Mouse (Mus musculus) embryonic facial prominence, embryonic 15.5 days (tissue): ENCODE data around the gene Slc44a1. TPM values are rescaled to one million over a fixed set of nuclear protein-coding genes. Genes with fewer than 3 reads are reported as not detected.

ENCODE experiments used
- ATAC-seq: fragments of 200-750 bp; cut with Nextera tagmentation; 2 replicates; pipeline ENCODE4 v1.8.0; 2017; ENCODE audit warnings: low read depth, moderate TSS enrichment; ENCODE audit not compliant: insufficient number of reproducible peaks, low FRiP score, low TSS enrichment
- H3K27ac ChIP-seq: fragments of 300-500 bp; sonication (generic); replicated peaks from 2 replicates; pipeline ENCODE4 v1.5.1; 2015; ENCODE audit warnings: mild to moderate bottlenecking, inconsistent platforms
- H3K27me3 ChIP-seq: fragments of 300-500 bp; sonication (generic); 2 replicates; pipeline ENCODE4 v1.6.1; 2015; ENCODE audit warnings: inconsistent platforms
- H3K36me3 ChIP-seq: fragments of 300-500 bp; sonication (generic); 2 replicates; pipeline ENCODE4 v1.6.1; 2015; ENCODE audit warnings: mild to moderate bottlenecking, inconsistent platforms
- H3K4me1 ChIP-seq: fragments of 300-500 bp; sonication (generic); 2 replicates; pipeline ENCODE4 v1.6.1; 2015; ENCODE audit warnings: inconsistent platforms
- H3K4me2 ChIP-seq: fragments of 300-500 bp; sonication (generic); replicated peaks from 2 replicates; pipeline ENCODE4 v1.6.1; 2015; ENCODE audit warnings: mild to moderate bottlenecking, inconsistent platforms
- H3K4me3 ChIP-seq: fragments of 300-500 bp; sonication (generic); replicated peaks from 2 replicates; pipeline ENCODE4 v1.5.1; 2015; ENCODE audit warnings: mild to moderate bottlenecking, inconsistent platforms
- H3K9ac ChIP-seq: fragments of 300-500 bp; sonication (generic); 2 replicates; pipeline ENCODE4 v1.6.1; 2015; ENCODE audit warnings: inconsistent platforms
- H3K9me3 ChIP-seq: fragments of 300-500 bp; sonication (generic); replicated peaks from 2 replicates; pipeline ENCODE4 v1.6.1; 2016; ENCODE audit warnings: inconsistent platforms
- WGBS: fragments of 180-500 bp; shearing (Covaris S2); methylation state at CpG from one replicate; pipeline ENCODE4 v1.1.7; 2015; 5-methylcytosine and 5-hydroxymethylcytosine counted together
- polyA plus RNA-seq: library from polyadenylated mRNA; unstranded; fragments of >200 nt; fragmentation: Nextera tagmentation; extraction: Ambion mirVana; gene quantifications from 2 replicates; pipeline ENCODE4 v1.2.1, GENCODE M21; 2015

The Slc44a1 gene
- polyA plus RNA-seq, 1 experiment from 2014 or later = 47.9 TPM

GRCm38 (mm10) chr4:53513276-53514081 lies 73.3 kb downstream of the Slc44a1 start:
- WGBS = 68% methylated on average over 11 of the region's 11 CpGs
- Histone ChIP-seq H3K4me3 (no peak overlapping the region), H3K4me1 (peaks cover 33% of the 10 kb centered on the region), H3K27me3 (no peaks in the 10 kb centered on the region), H3K27ac (peak overlapping the region; percentile 79; the same call in 1 of the 2 replicates), H3K9ac (no peak overlapping the region), H3K36me3 (peaks cover 2% of the 10 kb centered on the region; the same call in 1 of the 2 replicates), H3K4me2 (no peak overlapping the region), H3K9me3 (no peaks in the 10 kb centered on the region)
- ATAC-seq = no peak

- no peak for ATAC-seq
- WGBS = 67% methylated on average over 6 of the region's 6 CpGs
- Histone ChIP-seq H3K27me3 (no peaks in the 10 kb centered on the region), H3K27ac (no peak overlapping the region), H3K9me3 (no peaks in the 10 kb centered on the region), H3K36me3 (no peaks in the 10 kb centered on the region), H3K4me2 (no peak overlapping the region), H3K4me3 (no peak overlapping the region), H3K4me1 (peaks cover 33% of the 10 kb centered on the region), H3K9ac (no peak overlapping the region)
Observed at GRCm38 (mm10) chr4:53516011-53516532, 75.9 kb downstream of the Slc44a1 start.

- no peak for ATAC-seq
Observed at GRCm38 (mm10) chr4:53519429-53519828, 79.2 kb downstream of the Slc44a1 start.

GRCm38 (mm10) chr4:53521028-53521427 lies 80.8 kb downstream of the Slc44a1 start:
- 63% methylated on average over 8 of the region's 8 CpGs for WGBS
- Histone ChIP-seq H3K9ac (no peak overlapping the region), H3K36me3 (no peaks in the 10 kb centered on the region), H3K27ac (no peak overlapping the region), H3K4me3 (no peak overlapping the region), H3K27me3 (no peaks in the 10 kb centered on the region), H3K4me1 (peaks cover 3% of the 10 kb centered on the region; the same call in 1 of the 2 replicates), H3K4me2 (no peak overlapping the region), H3K9me3 (no peaks in the 10 kb centered on the region)
- no peak for ATAC-seq

More at GRCm38 (mm10) chr4:53519429-53519828, 79.2 kb downstream of the Slc44a1 start:
- no peaks in the 10 kb centered on the region for H3K27me3 ChIP-seq
- H3K27ac ChIP-seq = no peak overlapping the region
- no peak overlapping the region for H3K9ac ChIP-seq
- 97% methylated on average over 2 of the region's 2 CpGs for WGBS
- H3K9me3 ChIP-seq = no peaks in the 10 kb centered on the region
- H3K4me2 ChIP-seq = no peak overlapping the region
- H3K4me1 ChIP-seq = peaks cover 10% of the 10 kb centered on the region; the same call in 1 of the 2 replicates
- no peaks in the 10 kb centered on the region for H3K36me3 ChIP-seq
- H3K4me3 ChIP-seq = no peak overlapping the region

- WGBS = 70% methylated on average over 8 of the region's 8 CpGs
- no peak overlapping the region for H3K4me3 ChIP-seq
- no peak overlapping the region for H3K27ac ChIP-seq
- H3K36me3 ChIP-seq = no peaks in the 10 kb centered on the region
- no peaks in the 10 kb centered on the region for H3K27me3 ChIP-seq
- H3K4me1 ChIP-seq = peaks cover 5% of the 10 kb centered on the region; the same call in 1 of the 2 replicates
- H3K9ac ChIP-seq = no peak overlapping the region
- no peak overlapping the region for H3K4me2 ChIP-seq
- H3K9me3 ChIP-seq = no peaks in the 10 kb centered on the region
- no peak for ATAC-seq
Observed at GRCm38 (mm10) chr4:53522655-53523054, 82.4 kb downstream of the Slc44a1 start.

- Histone ChIP-seq H3K4me2 (no peak overlapping the region), H3K27ac (no peak overlapping the region), H3K27me3 (no peaks in the 10 kb centered on the region), H3K9ac (no peak overlapping the region), H3K4me3 (no peak overlapping the region), H3K36me3 (no peaks in the 10 kb centered on the region), H3K4me1 (peaks cover 5% of the 10 kb centered on the region; the same call in 1 of the 2 replicates), H3K9me3 (no peaks in the 10 kb centered on the region)
- whole genome bisulfite sequencing = 72% methylated on average over 6 of the region's 6 CpGs
- no peak for ATAC-seq
Observed at GRCm38 (mm10) chr4:53525503-53525902, 85.3 kb downstream of the Slc44a1 start.

GRCm38 (mm10) chr4:53525994-53526393 lies 85.8 kb downstream of the Slc44a1 start:
- Histone ChIP-seq H3K27me3 (no peaks in the 10 kb centered on the region), H3K4me3 (no peak overlapping the region), H3K27ac (no peak overlapping the region), H3K4me2 (no peak overlapping the region), H3K9ac (no peak overlapping the region), H3K4me1 (peaks cover 5% of the 10 kb centered on the region; the same call in 1 of the 2 replicates), H3K9me3 (no peaks in the 10 kb centered on the region), H3K36me3 (no peaks in the 10 kb centered on the region)
- no peak for ATAC-seq
- WGBS = 66% methylated on average over 1 of the region's 1 CpGs

- ATAC-seq = no peak
- WGBS = 58% methylated on average over 2 of the region's 2 CpGs
- H3K4me2 ChIP-seq = no peak overlapping the region
- H3K36me3 ChIP-seq = no peaks in the 10 kb centered on the region
- H3K4me3 ChIP-seq = no peak overlapping the region
- no peak overlapping the region for H3K9ac ChIP-seq
- no peaks in the 10 kb centered on the region for H3K27me3 ChIP-seq
- no peak overlapping the region for H3K27ac ChIP-seq
- H3K4me1 ChIP-seq = peaks cover 5% of the 10 kb centered on the region; the same call in 1 of the 2 replicates
- H3K9me3 ChIP-seq = no peaks in the 10 kb centered on the region
Observed at GRCm38 (mm10) chr4:53526446-53526845, 86.2 kb downstream of the Slc44a1 start.

- no peak for ATAC-seq
- Histone ChIP-seq H3K27me3 (no peaks in the 10 kb centered on the region), H3K9ac (no peak overlapping the region), H3K4me3 (no peak overlapping the region), H3K4me2 (no peak overlapping the region), H3K27ac (no peak overlapping the region), H3K36me3 (no peaks in the 10 kb centered on the region; the same call in 1 of the 2 replicates), H3K9me3 (no peaks in the 10 kb centered on the region), H3K4me1 (no peaks in the 10 kb centered on the region)
- 76% methylated on average over 12 of the region's 12 CpGs for WGBS
Observed at GRCm38 (mm10) chr4:53535795-53536194, 95.6 kb downstream of the Slc44a1 start.

- H3K4me1 ChIP-seq = no peaks in the 10 kb centered on the region
- H3K9ac ChIP-seq = no peak overlapping the region
- H3K27ac ChIP-seq = no peak overlapping the region
- no peak for ATAC-seq
- no peak overlapping the region for H3K4me2 ChIP-seq
- no peaks in the 10 kb centered on the region for H3K27me3 ChIP-seq
- H3K36me3 ChIP-seq = peaks cover 3% of the 10 kb centered on the region; the same call in 1 of the 2 replicates
- H3K9me3 ChIP-seq = no peaks in the 10 kb centered on the region
- H3K4me3 ChIP-seq = no peak overlapping the region
Observed at GRCm38 (mm10) chr4:53537101-53537500, 96.9 kb downstream of the Slc44a1 start.

GRCm38 (mm10) chr4:53537539-53537938 lies 97.3 kb downstream of the Slc44a1 start:
- Histone ChIP-seq H3K9ac (no peak overlapping the region), H3K4me3 (no peak overlapping the region), H3K9me3 (no peaks in the 10 kb centered on the region), H3K36me3 (peaks cover 7% of the 10 kb centered on the region; the same call in 1 of the 2 replicates), H3K4me1 (no peaks in the 10 kb centered on the region), H3K27ac (no peak overlapping the region), H3K4me2 (no peak overlapping the region), H3K27me3 (no peaks in the 10 kb centered on the region)
- 80% methylated on average over 2 of the region's 2 CpGs for WGBS
- ATAC-seq = no peak
